Mouse (Mus musculus) embryonic stem cell, embryonic (primary cell): ENCODE measurements around the gene Aatf.

Experiments
- CTCF ChIA-PET, 4 experiments: fragments of 300-600 bp in 2 of 4; fragments of 350-600 bp in 2 of 4; sonication (Branson Sonifier 250); formaldehyde crosslinking; loops; one replicate each; lab custom pipeline; 2022; ENCODE audit warnings: inconsistent platforms in 2 of 4; lab: Charles Lee
- POLR2A ChIA-PET, 4 experiments: fragments of 300-600 bp in 2 of 4; fragments of 350-600 bp in 2 of 4; sonication (Branson Sonifier 250); formaldehyde crosslinking; loops; one replicate each; lab custom pipeline; 2022; ENCODE audit warnings: antibody characterized with exemption in 4 of 4, inconsistent platforms in 1 of 4; lab: Charles Lee

Aatf gene

DNA sequence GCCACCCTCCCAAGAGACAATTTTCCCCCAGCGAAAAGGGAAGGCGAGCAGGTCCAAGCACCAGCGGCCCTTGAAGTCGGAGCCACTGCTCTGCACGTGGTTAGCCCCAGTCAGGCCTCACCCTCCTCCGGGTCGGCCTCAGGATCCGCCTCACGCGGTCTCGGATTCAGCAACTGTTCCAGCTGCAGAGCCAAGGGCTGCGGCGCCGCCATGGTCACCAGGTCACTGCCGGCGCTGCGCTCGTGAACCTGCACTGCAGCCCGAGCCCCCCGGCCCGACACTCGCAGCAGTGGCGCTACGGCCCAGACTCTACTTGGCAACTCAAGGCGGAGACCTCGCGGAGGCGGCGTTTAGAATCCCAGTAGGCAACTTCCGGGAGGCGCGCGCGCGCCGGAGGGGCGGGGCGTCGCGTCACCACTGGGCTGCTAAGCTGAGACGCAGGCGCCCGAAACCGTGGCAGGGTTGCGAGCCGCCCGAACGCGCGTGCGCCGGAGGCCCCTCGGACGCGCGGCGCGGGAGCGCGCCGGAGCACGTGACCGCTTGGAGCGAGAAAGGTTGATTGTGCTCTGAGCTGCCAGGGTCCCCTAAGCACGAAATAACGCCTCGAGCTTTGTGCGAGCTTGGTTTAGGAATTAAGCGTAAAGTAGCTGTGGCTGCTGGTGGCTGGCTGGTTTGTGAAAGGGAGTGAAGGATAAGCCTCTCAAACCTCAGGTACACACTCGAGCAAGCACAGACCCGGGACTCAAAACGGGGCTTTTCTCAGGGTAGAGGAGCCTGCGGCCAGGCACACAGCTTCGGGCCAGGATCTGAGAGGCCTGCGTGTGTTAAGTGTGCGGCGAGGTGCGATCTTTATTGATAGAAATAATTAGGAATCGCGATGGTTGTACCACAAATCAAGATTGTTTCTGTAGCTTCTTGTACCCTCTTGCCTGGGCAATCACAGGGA lies at the start of gene Aatf:
Gene Aatf, minus strand, starts transcription at position 352 of the 946 bp plus-strand sequence.
- POLR2A ChIA-PET: interaction anchor here (0.6 to 5.3 kb wide), 49 partner anchors 9 to 1531 kb away, joined by 3 to 83 read pairs (median 3); partner anchors contain the start of genes Lhx1 (in 2 of the 4), Mrm1 (in 1 of the 4), Myo19 (in 1 of the 4) and Pigw (in 1 of the 4)
- CTCF ChIA-PET: interaction anchor here in 3 of 4 experiments (0.6 to 1.7 kb wide), 9 partner anchors 9 to 334 kb away, joined by 3 to 12 read pairs (median 3); partner anchors contain the start of genes Lhx1 (in 2 of the 3) and Mrm1 (in 1 of the 3)

DNA sequence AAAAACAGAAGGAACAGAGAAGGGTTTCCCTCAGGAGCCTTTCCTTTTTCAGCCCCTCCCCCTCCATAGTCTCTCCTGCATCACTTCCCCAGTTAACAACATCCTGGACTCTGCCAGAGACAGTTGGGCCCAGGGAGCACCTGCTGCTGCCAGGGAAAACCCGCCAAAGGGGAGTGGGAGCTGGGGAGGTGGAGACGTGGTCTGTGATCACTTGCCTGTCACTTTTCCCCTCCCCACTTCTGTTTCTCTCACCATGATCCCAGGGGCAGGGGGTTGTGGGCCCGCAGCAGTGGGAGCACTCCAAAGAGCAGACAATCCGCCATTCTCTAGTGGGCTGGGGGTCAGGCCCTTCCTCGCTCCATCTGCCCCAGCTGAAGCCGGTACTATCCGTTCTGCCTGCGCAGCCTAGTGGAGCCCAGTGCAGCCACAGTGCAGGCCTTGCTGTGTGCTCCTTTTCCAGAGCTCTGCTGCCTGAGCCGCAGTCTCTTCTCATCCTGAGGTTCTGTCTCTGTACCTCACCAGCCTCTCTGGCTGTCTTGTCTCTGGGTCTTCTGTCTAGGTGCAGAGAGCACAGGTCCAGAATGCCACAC lies 49.5 kb upstream of the Aatf start:
- CTCF ChIA-PET: interaction anchor here in 3 of 4 experiments (0.5 to 1.6 kb wide), 3 partner anchors 9 to 149 kb away, joined by 3 to 4 read pairs (median 3); no protein-coding TSS in a partner anchor
- POLR2A ChIA-PET: interaction anchor here in 2 of 4 experiments (0.5 to 1.9 kb wide), 7 partner anchors 10 to 492 kb away, joined by 3 to 9 read pairs (median 3); no protein-coding TSS in a partner anchor

DNA sequence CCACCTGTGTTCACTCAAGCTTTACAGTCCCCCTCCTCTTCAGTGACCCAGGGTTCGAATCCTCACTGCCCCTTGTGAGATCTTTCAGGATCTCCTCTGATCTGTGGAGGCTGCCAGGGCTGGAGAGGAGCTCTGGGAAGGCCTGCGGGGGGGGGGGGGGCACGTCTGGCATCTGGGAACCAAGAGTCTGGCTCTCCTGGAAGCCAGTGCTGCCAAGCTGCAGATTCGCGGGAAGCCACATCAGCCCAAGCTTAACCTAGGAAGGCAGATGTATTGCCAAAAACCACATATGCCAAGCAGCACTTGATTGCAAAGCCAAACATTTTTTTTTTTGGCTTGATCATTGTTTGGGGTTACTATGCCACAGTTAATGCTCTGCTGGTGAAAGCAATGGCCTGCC lies 48.2 kb upstream of the Aatf start:
- ChIA-PET POLR2A (interaction anchor here in 2 of 4 experiments (0.6 to 1.3 kb wide), 4 partner anchors 48 to 205 kb away, joined by 4 to 8 read pairs (median 5); partner anchors contain the start of gene Aatf (in 1 of the 2)), CTCF (interaction anchor here in 1 of 4 experiments (0.6 kb wide), 1 partner anchor 58 kb away, joined by 3 read pairs; no protein-coding TSS in a partner anchor)

DNA sequence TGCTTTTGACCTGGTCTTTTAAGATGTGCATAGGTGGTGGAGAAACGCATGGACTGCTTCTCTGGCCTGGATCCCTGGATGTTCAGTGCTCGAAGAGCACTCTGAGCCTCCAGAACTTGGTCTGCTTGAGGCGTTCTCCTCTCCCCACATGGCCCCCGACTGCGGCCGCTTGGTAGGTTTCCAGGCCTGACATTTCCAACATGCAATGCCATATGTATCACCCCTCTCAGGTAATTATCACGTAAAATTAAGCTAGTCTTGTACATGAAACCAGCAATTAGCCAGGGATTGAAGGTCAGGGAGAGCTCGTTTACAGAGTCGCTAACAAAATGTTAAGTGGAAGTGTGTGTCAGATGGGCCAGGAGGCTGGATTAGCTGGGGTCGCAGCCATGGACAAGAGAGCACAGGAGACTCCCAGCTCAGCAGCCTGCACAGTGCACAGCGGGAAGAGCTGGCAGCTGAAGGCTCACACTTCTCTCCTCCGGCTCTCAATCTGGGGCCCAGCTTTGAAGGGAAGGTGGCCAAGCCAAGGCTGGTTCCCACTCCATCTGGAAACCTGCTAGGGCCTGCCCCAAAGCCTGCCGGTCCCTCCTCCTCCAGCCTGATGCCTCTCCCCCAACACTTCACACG lies 40.6 kb upstream of the Aatf start:
- ChIA-PET CTCF (interaction anchor here in 2 of 4 experiments (0.9 to 1.1 kb wide), 2 partner anchors 9 to 244 kb away, joined by 3 to 4 read pairs; no protein-coding TSS in a partner anchor), POLR2A (no interaction called here)

DNA sequence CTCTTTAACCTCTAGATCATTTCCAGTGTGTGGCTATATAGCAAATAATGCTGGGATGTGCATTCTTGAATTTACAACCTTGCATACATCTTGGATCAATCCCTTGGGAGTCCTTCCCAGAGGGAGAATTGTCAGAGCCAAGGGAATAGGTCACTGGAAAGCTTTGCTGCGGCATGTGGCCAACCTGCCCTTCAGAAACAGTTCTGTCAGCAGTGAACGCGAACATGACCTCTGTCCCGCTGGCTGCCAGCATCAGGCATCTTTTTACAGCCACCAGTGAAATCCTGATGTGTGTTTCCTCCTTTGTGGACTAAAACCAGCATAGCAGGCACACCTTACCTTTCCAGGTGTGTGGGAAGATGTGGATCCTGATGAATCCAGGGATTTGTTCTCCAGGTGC lies 38.0 kb upstream of the Aatf start:
- ChIA-PET POLR2A (no interaction called here), CTCF (no interaction called here)

DNA sequence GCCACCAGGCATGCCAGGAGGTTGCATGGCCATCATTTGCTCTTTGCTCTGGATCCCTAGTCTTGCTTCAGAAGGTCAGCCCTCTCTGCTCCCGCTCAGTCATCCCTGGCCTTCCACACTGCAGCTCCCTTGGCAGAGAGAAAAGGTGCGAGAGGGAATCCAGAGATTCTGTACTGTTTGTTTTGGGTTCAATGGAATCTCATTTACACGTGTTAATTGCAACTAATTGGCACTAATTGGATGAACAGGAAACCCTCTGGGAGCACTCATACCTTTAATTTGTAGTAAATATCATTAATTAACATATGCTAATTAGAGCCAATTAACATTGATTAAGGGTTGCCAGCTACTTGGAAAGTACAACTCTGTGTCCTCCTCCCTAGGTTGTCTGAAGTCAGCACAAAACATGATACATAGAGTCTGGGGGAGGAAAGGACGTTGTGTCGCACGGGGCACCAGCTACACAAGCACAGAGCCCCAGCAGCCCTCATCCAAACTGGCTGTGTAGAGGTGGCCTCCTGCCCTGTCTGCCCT lies 36.0 kb upstream of the Aatf start:
- POLR2A ChIA-PET: no interaction called here
- CTCF ChIA-PET: no interaction called here

DNA sequence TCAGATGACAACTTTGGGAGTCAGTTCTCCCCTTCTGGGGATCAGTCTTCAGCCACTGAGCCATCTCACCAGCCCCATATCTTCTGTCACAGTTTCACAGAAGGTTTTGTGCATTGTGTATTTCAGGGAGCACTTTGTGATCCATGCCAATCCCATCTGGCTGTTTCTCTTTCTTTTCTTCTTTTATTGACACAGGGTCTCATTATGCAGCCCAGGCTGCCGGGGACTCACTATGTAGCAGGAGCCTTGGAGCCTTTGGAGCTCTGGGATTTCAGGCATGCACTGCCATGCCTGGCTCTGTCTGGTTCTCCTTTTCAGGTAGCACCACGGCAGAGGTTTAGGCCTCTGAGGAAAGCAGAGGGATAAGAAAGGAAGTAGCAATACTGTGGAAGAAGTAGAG lies 35.0 kb upstream of the Aatf start:
- POLR2A ChIA-PET: no interaction called here
- CTCF ChIA-PET: no interaction called here

DNA sequence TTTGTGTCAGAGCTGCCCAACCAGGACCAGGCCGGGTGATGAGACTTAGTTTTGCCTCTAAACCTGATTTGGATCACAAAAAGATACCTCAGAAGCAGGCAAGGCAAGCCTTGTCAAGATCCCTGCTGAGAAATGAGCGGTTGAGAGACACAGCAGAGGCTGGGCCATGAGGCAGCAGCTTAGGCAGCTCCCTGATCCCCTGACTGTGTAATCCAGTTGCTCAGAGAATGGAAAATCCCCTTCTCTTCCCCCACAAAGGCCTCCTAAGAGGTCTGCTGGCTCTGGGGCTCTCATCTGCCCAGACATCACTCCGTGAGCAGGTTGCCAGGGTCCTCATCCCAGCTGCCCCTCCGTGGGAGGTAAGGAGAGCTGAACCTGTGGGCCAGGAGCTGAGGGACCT lies 26.7 kb upstream of the Aatf start:
- CTCF ChIA-PET: no interaction called here

DNA sequence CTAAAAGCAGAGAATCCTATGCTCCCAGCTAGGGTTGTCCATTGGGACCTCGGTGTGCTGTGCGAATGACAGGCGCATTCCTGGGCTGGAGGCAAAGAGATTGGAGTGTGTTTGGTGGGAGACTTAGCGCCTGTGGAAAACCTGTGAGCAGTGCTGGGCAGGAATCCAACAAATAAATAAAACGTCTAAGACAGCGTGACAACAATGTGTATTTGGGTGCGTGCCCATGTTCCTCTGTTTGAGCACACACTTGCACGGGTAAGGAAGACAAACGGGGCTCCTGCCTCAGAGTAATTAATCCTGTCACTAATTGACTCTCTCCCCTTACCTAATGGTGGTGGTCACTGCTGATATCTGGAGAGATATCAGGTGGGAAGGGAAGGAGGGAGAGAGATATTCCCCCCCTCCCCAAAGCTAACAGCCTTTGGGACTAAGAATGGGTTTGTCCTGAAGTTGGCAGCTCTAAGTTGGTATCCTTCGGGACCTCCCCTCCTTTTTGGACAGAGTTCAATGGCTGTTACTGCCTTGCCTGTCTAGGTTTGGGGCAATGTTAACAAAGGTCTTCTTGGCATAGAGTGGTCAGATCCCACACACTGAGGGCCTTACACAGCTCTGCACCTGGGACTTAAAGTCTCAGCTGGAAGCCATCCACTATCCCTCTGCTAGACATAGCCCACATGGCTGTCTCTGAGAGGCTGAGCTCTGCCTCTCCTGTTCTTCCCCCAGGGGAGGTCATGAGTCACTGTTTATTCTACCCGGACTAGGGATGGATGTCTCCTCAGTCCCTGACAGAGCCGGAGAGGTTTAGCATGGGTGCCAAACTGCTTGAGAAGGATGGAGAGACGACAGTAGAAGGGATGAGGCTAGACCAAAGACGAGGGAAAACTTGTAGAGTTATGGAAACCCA lies 16.7 kb upstream of the Aatf start:
- POLR2A ChIA-PET: interaction anchor here in 3 of 4 experiments (0.6 to 3.9 kb wide), 4 partner anchors 9 to 115 kb away, joined by 3 to 24 read pairs (median 5); partner anchors contain the start of gene Aatf (in 2 of the 3)
- CTCF ChIA-PET: interaction anchor here in 2 of 4 experiments (0.6 to 1.0 kb wide), 2 partner anchors 265 to 266 kb away, joined by 3 read pairs; no protein-coding TSS in a partner anchor

More for the DNA sequence above, 26.7 kb upstream of the Aatf start:
- POLR2A ChIA-PET: interaction anchor here in 1 of 4 experiments (0.8 kb wide), 1 partner anchor 14 kb away, joined by 3 read pairs; the partner anchor contains the start of gene Lhx1

DNA sequence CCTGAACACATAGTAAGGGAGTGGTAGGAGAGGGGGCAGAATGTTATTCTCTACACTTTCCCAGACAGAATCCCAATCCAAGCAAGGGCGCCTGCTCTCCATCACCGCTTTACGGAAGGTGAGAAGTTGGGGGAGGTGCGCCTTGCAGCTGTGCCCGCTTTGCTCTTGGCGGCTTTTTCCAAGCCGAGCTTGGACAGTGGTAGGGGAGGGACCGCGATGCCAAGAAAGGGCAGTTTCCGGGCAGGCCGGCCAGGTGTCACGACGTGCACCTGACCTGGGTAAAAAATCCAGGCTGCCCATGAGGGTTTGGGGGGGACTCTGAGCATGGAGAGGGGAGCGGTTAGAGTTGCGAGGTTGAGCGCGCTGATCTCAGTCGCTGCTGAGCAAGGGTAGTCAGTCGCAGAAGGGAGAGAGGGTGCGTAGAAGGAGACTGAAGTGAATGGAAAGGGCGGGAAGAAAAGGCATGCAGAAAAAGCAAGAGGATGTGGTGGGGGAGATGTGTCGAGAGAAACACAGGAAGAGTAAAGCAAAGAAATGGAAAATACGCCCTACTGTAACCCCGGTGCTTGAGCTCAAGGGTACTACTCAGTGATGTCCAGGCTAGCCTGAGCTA lies 15.9 kb upstream of the Aatf start:
- POLR2A ChIA-PET: interaction anchor here in 3 of 4 experiments (0.6 to 3.9 kb wide), 7 partner anchors 8 to 114 kb away, joined by 3 to 24 read pairs (median 4); partner anchors contain the start of gene Aatf (in 3 of the 3)
- CTCF ChIA-PET: interaction anchor here in 2 of 4 experiments (0.7 to 1.0 kb wide), 2 partner anchors 227 to 265 kb away, joined by 3 read pairs; no protein-coding TSS in a partner anchor

DNA sequence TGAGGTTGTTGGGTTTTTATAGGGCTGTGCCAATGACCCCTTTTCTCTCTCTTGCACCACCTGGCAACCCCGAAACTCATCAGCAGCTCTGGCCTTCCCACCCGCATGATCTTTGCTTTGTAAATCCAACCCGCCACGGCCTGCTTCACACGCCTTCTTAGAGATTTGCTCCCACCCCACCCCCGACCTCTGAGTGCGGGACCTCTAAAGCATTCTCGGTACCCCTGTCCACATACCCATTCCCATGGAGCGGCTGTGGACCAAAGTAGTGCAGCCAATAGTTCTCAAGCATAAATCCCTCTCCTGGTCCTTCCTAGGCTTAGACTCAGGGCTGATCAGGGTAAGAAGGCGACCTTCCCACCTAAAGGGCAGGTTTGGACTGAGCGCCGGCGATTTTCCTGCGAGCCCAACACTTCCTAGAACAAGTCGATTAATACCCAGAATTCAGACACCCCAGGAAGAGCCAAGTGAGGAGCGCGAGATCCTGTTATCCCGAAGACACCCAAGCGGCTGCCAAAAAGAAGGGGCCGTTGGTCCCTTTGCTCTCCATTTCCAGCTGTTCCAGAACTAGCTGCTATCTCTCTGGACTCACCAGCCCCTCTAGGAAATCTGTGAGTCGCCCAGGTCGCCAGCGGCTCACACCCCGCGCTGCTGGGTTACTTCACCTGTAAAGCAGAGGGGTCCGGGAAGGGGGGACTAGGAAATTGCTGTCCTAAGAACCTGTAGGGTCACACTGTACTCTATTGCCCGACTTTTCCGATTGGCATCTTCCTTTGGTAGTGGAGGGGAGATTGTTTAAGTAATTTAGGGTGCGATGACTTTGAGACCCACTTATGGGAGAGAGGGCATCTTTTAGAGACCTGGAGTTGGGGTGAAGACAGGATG lies 13.9 kb upstream of the Aatf start:
- POLR2A ChIA-PET: interaction anchor here in 3 of 4 experiments (1.0 to 6.4 kb wide), 7 partner anchors 10 to 27 kb away, joined by 3 to 83 read pairs (median 6); partner anchors contain the start of gene Aatf (in 3 of the 3)
- CTCF ChIA-PET: interaction anchor here in 2 of 4 experiments (0.6 to 1.5 kb wide), 2 partner anchors 100 to 288 kb away, joined by 3 to 5 read pairs; no protein-coding TSS in a partner anchor

DNA sequence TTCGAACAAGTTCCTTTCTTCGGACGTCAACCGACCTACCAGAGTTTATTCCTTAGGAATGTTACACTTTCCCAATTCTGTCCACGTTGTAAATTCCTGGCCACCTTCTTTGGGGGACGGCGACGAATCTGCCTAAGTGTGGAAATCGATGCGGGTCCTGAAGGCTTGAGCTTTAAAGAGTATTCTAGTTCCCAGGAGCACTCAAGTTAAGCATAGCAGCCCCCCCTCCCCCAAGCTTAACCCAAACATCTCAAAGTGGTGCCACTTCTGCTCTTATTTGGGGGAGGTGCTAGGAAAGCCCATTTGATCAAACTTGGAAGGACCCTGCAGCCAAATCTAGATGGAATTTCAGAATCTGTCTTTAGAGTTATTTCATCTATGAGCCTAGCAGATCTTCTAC lies 13.1 kb upstream of the Aatf start:
- POLR2A ChIA-PET: interaction anchor here (0.6 to 6.4 kb wide), 7 partner anchors 12 to 292 kb away, joined by 3 to 83 read pairs (median 4); partner anchors contain the start of gene Aatf (in 3 of the 4)
- CTCF ChIA-PET: interaction anchor here in 3 of 4 experiments (1.0 to 1.8 kb wide), 4 partner anchors 13 to 293 kb away, joined by 3 to 4 read pairs (median 4); partner anchors contain the start of gene Mrm1 (in 1 of the 3)

DNA sequence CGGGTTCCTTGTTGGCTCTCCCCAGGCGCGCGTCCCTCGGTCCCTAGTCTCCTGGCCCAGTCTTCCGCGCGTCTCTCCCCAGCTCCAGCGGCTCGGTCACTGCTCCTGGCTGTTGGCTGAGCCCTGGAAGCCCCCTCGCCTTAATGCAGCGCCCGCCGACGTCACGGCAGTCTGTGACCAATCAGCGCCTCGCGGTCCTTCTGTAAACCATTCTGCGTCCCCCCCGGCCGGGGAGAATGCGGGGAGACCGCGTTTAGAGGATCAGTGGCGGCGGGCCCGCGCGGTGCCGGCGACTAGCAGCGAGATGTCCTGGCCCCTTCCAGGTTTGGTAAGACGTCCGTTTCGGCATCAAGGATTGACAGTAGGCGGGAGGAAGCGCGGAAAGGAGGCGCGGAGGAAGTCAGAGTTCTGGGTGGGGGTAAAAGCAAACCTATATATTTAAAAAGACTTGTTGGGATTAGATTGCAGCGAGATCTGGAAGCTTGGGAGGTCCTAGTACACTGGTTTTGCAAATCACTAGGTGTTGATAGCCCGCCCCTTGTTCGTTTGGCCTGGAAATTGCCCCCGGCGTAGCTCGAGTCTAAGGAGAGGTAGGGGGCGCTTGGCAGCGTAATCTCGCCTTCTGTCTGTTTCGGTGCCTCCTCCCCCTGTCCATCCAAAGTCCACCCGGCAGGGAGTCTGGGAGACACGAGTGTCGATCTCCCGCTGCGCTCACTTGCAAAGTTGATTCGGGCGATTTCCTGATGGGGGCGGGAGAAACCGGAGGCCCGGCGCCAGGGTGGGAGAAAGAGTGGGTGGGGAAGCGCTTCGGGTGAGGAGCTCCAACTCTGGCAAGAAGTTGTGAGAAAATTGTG lies 12.3 kb upstream of the Aatf start, which contains the start of gene Lhx1:
Gene Lhx1, minus strand, starts transcription at position 115 of the 854 bp plus-strand sequence.
- ChIA-PET POLR2A (interaction anchor here (0.5 to 6.4 kb wide), 11 partner anchors 11 to 1207 kb away, joined by 3 to 83 read pairs (median 3); partner anchors contain the start of gene Aatf (in 3 of the 4)), CTCF (interaction anchor here in 3 of 4 experiments (1.0 to 1.8 kb wide), 7 partner anchors 10 to 294 kb away, joined by 3 to 6 read pairs (median 4); partner anchors contain the start of genes Mrm1 (in 2 of the 3) and Aatf (in 1 of the 3))
